Mouse (Mus musculus): ENCODE results near the gene Foxn2.
"Not testable (repeated sequence)": the region's sequence is repeated elsewhere in the genome, so short reads cannot be mapped to it uniquely, and the experiment has no call there.

Foxn2 gene

DNA sequence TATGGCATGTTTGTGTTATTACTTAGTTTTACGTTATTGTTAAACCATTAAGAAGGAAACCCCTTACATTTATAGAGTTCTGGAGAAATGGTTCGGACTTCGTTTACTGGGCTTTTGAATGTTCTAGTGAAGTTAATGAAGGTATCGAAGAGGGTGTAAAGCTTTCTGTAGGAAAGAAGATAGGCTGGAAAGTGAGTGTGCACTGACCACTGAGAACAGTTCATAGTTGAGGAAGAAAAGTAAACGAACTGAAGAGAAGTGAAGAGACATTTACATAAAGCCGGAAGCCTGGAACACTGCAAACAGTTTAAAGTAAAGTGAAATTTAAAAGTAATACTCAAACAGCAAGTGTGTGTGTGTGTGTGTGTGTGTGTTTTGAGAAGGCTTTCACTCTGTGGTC lies 2.1 kb downstream of the Foxn2 start:
- no peak for DNase-seq

DNA sequence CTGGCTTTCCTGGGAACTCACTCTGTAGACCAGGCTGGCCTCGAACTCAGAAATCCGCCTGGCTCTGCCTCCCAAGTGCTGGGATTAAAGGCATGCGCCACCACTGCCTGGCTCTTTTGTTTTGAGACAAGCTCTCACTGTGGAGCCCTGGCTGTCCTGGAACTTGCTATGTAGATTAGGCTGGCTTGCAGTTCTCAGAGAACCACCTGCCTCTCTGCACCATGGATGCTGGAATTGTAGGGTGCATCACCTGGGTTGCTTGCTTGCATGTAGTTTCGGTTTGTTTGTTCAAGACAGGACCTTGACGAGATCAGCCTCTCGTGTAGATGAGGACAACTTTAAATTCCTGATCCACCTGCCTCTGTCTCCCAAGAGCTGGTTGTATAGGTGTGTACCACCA lies 2.7 kb downstream of the Foxn2 start:
- DNase-seq: no peak

DNA sequence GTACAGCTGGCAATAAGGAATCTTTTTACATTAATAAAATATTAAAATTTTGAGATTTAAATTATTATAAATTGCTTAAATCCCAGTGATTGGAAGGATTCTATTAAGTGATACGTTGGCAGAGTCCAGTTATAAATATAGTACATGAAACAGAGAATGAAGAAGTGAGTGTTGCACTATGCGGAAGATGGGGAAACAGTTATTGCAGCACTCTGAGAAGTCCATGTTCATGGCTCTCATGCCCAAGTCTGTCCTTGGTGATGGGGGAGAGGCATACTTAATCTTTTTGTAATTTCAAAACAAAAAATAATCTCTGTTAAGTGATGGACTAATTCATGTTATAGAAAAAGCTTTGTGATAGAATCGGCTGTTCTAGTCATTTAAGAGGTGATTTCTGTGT lies 17.6 kb downstream of the Foxn2 start:
- no peak for DNase-seq

DNA sequence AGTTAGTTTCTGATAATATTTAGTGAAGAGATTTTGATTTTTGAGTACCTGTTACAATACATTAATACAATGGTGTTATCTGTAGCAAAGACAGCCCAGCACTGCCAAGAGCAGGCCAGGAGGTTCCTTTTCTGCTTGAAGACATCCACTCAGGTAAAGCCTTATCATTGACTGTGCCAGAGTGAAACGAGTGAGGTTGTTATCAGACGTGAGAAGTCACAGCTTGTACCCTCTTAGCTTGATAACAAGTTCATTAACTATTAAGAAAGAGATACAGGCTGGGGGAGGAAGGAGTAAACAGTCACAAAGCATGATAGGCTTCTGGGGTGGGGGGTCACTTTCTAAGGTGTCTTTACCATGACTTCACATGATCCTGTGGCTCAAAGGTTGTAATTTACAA lies 19.0 kb downstream of the Foxn2 start:
- DNase-seq: no peak

DNA sequence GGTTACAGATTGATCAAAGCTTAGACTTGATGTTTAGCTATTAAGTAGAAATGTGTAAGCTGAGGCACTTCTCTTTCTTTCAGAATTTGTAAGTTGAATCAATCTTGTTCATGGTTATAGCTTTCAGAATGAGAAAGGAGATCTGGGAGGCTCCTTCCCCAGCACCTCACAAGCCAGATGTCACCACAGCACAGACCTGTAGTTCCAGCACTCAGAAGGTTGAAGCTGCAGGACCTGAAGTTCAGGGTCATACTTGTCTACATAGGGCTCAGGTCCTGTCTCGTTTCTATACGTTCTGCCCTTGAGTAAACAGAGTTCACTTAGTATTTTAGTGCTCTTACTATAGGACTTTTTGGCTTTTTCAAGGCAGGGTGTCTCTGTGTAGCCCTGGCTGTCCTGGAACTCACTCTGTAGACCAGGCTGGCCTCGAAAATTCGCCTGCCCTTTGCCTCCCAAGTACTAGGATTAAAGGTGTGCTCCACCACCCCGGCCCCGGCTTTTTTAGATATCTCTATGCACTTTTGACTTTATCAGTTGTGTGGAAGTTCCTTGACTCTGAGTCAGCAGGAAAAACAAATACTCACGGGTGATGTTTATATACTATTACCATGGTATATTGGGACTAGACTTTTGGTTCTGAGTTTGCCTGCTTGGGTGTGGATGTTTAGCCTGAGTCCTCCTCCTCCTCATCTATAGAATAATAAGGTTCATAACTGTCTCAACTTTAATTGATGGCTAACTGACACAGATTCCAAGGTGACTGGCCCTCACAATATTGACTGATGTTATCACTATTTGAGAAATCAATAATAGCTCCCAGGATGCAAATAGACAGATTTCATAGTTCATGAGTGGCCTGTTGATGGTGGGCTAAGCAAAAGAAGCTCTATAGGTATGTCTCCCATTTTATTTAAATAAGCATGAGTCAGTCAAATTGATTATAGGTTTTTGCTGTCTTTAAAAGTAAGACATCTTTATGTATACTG lies 19.7 kb downstream of the Foxn2 start:
- DNase-seq: no peak

DNA sequence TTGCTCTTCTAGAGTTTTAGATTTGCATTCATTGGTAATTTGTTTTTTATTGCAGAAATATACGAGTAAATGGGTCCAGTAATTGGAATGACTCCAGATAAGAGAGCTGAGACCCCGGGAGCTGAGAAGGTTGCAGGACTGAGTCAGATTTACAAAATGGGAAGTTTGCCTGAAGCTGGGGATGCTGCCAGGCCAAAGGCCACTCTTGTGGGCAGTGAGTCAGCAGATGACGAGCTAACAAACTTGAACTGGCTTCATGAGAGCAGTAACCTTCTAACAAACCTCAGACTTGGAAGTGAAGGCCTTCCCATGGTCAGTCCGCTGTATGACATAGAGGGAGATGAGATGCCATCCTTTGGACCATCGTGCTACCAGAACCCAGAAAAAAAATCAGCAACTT lies 22.1 kb downstream of the Foxn2 start:
- DNase-seq: no peak

DNA sequence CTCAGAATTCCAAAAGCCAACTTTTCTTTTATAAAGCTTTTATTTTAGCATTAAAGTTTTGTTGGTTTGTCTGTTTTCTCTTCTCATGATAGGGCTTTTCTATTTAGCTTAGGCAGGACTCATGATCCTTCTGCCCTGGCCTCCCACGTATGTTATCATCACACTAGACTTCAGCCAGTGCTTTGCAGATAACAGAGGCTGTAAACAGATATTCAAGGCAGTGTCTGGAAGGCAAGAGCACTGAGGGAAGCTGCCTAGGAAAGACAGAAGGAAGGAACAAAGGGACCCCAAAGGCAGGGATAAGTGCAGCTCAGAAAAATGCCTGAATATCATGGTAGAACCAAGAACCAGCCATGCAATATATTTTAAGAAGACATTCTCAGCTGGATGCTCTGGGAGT lies 26.1 kb downstream of the Foxn2 start:
- DNase-seq: no peak

DNA sequence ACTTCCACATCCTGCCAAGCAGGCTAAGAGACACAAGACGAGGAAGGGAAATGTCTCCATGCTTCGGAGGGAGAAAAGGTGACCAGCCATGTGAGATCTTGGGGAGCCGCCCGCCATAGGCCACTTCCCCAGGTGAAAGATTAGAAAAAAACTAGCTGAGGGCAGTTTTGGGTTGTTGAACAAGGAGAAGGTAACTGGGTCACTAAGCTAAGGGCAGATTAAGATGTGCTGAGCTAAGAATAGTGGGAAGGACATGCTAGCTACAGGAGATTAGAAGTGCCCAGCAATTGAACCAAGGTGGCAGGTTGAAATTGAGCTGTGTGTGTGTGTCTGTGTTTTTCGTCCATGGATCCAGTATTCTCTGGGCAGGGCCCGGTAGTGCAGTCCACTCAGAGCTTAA lies 27.2 kb downstream of the Foxn2 start:
- DNase-seq: no peak

DNA sequence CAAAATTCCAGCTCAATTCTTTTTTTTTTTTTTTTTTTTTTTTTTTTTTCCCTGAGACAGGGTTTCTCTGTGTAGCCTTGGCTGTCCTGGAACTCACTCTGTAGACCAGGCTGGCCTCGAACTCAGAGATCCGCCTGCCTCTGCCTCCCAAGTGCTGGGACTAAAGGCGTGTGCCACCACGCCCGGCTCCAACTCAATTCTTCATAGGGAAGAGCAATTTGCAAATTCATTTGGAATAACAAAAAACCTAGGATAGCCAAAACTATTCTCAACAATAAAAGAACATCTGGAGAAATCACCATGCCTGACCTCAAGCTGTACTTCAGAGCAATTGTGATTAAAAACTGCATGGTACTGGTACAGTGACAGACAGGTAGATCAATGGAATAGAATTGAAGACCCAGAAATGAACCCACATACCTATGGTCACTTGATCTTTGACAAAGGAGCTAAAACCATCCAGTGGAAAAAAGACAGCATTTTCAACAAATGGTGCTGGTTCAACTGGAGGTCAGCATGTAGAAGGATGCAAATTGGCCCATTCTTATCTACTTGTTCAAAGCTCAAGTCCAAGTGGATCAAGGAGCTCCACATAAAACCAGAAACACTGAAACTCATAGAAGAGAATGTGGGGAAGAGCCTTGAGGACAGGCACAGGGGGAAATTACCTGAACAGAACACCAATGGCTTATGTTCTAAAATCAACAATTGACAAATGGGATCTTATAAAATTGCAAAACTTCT lies 28.3 kb downstream of the Foxn2 start:
- not testable (repeated sequence) for DNase-seq

DNA sequence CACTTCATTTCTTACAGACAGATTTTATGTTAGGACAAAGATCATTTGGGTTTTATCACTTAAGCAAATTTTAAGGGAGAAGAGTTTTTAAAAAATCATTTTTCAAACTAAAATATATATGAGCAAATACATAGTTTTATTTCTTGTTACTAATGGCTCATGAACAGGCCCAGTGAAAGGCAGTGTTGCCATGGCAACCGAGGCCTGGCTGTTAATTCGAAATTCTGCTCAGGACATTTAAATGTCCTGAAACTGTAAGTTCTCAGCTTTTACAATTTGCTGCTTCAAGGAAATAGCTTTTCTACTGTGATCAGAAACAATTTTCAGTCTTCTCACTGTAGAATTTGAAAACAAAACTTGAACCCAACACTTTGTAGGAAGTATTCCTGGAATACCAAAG lies 33.3 kb downstream of the Foxn2 start:
- DNase-seq: peak; percentile 46

DNA sequence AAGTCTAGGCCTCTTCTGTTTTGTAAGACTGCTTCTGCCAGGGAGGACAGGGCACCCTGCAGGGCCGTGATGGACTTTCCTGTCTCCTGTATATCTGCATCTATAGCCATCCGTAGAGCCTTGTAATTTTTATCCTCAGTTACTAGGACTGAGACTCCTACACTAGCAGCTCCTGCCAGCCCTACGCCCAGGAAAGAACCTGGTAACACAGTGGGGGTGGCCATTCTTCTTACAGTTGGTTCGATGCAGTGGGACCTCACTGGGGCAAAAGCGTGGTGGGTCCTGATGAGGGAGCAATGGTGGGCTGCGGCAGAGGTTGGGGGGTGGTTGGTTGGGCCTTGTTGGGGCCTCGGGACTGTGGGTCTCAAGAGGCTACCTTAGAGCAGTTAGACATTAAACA lies 36.7 kb downstream of the Foxn2 start:
- no peak for DNase-seq

DNA sequence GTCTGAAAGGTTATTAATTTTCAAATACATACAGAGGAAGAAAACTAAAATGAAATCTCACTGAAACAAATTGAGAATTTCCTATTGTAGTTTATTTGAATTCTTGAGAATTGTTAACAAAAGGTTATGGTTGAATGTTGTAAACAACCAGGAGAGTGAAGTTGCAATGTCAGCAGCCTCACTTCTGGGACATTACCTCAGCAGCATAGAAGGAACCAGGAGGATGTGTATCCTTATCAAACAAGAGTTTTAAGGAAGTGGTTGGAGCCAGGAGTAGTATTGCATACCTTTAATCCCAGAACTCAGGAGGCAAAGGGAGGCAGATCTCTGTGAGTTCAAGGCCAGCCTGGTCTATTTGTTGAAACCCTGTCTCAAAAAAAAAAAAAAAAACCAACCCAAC lies 37.2 kb downstream of the Foxn2 start:
- no peak for DNase-seq

DNA sequence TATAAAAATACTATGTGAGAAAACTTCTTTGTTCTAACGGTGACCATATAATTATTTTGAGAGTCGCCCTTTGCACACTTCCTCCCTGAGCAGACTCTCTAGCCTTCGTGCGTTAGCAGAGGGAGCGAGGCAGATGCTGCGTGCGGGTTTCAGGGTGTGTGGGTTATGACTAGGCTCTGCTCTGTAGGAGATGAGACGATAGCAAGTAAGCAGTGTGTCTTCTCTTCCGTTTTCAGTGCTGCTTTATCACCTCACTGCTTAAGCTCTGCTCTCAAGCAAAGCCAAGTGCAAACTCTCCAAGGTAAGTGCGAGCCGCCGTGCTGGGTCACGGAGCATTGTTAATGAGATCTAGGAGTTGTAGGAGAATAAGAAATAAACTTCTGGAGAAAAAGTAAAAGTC lies 38.5 kb downstream of the Foxn2 start:
- no peak for DNase-seq

DNA sequence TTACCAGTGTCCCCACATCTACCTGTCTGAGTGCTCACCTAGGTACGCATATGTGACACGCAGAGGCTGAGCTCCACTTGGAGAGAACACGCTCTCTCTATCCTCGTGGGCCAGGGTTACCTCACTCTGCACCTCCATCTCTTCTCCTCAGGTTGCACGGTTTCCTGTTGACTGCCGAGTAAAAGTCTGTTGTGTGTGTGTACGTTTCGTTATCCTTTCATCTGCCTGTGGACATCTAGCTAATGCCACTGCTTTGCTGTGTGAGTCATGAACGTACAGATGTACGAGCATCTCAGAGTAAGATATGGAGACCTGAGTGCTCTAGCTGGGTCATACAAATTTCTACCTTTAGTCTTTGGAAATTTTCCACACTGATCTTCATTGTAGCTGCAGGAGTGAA lies 39.9 kb downstream of the Foxn2 start:
- DNase-seq: no peak

DNA sequence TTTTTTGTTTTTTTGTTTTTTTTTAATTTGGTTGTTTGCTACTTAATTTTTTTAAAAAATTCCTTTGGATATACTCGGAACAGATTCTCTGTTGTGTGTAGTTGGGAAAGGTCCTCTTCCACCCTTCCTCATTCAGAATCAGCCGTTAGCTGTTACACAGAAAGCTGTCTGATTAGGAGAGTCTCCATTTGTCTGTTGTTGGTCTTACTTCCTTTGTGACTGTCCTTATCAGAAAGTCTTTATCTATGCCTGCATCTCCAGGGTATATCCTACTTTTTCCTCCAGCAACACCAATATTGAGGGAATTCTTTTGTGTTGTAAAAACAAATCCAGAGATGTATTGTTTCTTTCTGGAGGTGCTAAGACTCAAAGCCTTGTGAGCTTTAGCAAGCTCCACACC lies 40.6 kb downstream of the Foxn2 start:
- no peak for DNase-seq

DNA sequence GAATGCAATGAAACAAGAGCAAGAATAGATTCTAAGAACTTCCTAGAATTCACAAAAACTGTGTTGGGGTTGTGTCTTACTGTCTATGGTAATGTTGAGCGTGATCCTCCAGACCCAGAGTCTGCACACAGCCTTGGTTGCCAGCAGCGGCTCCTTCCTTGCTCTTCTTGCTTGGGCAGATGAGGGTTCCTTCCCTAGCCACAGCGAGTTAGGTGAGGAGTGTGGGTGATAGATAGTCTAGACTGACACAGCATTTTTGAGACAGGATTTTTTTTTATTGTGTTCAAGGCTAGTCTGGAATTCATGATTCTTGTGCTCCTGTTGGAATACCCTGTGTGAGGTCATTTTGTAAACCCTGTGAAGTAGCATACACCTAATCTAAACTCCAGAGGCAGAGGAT lies 41.1 kb downstream of the Foxn2 start:
- no peak for DNase-seq

DNA sequence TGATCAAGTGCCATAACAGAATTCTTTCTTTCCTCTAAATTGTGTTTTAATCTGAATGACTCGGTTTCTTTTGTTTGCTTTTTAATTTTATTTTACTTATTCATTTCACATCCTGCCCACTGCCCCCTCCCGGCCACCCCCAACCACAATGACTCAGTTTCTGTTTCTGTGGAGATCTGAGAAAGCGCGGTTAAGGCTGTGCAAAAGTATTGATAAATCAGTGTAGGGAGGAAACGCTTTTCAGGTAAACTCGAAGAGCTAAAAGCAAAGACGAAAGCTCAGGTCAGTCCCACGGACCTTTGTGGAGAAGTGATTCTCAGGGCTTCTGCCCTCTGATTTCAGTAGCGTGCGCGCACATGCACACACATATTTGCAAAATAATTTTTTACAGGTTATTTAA lies 44.0 kb downstream of the Foxn2 start:
- no peak for DNase-seq

DNA sequence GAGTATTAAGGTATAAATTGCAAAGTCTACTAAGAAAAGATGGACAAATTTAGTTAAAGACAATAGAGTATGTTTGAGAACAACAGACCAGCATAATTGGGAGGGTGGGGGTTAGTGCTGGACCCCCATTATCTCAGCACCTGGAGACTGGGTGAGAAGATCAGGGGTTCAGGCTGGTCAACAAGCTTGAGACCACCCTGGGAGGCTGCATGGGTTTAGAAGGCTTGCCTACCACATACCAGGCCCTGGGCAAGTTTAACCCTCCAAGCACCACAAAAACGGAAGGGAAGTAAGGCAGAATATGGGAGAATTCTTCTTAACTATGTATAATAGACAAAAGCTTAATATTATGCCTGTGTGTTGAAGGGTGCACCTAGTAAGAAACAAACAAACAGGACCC lies 44.4 kb downstream of the Foxn2 start:
- DNase-seq: no peak

DNA sequence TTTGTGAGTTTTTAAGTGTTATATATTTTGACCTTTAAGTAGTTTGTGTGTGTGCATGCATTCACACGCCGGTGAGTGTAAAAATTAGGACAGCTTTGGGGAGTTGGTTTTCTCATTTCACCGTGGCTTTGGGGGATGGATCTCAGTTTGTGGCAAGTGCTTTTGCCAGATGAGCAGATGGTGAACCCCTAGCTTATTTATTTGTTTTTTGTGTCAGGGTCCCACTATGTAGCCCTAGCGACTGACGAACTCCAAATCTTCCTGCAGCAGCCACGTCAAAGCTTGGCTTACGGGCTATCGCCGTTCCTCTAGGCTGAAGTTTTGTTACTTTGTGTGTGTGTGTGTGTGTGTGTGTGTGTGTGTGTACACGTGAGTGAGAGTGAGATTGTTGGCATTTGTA lies 50.0 kb downstream of the Foxn2 start:
- DNase-seq: no peak

DNA sequence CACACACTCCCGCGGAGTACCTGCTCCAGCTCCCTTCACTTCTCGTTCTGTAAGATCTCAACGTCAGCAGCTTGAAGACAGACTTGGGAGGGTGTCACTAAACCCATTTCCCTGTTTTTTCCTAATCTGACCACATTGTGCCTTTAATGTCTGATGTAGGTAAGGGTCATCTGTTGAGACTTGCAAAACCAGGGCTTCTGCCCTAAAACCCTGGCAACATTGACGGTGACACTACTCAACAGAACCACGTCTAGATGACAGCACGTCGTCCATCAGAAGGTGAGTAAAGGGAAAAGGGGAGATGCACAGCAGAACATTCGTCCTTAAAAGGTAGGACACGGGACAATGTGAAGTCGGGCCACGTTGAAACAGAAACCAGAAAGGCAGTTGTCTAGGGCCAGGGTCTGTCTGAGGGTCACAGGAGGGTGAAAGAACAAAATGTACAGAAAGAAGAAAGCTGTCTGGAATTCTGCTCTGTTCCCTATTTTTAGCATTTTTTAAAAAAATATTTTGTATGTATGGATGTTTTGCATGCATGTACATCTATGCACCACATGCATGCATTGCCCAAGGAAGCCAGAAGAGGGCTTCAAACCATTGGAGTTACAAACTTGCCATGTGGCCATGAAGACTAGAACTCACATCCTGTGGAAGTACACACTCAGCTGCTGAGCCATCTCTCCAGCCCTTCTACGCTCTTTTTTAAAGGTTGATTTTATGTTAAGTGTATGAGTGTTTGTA lies 51.0 kb downstream of the Foxn2 start:
- no peak for DNase-seq

DNA sequence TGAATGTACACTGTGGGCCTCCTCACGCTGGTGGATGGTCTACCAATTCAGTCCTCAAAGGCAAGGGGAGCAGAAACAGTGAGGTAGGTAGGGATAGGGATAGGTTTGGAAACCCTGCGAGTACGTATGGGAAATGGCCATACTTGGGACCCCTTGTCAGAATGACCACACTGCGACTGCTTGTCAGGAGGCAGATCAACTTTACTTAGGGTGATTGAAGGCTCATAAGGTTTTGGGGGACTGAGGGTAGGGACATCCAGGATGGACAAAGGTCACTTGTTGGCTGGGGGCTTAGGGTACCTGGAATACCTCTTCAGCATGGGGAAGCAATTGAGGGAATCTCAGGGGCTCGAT lies 51.6 kb downstream of the Foxn2 start:
- no peak for DNase-seq

DNA sequence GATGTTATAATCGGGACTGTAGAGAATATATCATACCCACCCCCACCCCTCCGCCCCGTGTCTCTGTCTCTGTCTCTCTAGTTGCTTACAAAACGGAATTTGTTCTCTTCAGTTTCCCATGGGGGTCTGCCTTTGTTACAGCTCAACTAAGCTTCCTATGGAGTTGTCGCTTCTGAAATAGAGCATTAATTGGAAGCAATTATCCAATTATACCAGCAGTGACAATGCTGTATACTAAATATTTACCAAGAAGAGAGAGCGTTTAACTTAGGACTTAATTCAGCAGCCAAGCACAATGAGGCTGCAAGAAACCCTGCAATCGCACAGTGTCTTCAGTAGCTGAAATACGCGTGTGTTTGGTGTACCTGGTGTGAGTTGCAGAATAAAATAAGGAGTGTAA lies 53.0 kb downstream of the Foxn2 start:
- DNase-seq: no peak

DNA sequence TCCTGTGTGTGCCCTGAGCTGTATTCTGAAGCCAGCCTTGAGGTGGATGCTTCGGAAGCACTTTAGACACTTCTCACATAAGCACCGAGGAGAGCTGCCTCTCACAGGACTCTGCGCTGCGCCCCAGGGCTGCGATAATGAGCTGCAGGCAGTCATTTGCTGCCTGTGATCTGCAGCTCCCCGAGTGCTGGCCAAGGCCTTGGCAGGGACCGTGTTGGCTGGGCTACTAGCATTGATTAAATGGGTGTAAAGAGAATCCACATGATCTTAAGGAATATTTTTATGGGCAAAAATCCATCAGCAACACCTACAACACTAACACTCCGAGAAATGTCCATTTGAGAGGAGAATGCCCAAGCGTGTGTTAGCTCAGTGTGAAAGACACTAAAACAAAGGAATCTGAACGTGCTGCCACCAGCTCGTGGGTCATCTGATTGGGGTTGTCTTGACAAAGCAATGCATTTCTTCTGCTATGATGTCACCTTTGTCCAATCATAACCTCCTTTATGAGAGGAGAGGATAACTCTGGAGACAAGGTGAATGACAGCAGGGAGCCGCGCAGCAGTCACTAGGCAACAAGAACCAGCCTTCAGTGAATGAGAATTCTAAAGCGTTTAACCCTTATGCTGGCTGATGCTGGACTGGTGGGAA lies 53.7 kb downstream of the Foxn2 start:
- peak; percentile 50 for DNase-seq

Measured in embryo, embryonic 11 days (tissue).